Mouse (Mus musculus): ENCODE data around the gene Gosr2. TPM values are rescaled to one million over a fixed set of nuclear protein-coding genes. Genes with fewer than 3 reads are reported as not detected.

Gosr2 gene
- polyA plus RNA-seq, 1 experiment from 2014 or later = 96.4 TPM

GRCm38 (mm10) chr11:103661863-103662262 lies 35.8 kb downstream of the Gosr2 start:
- Histone ChIP-seq H3K4me2 (ENCODE audit: low read length) (no peak overlapping the region), H3K27ac (replicated peaks; ENCODE audit: low read depth, low read length) (no peak overlapping the region), H3K9ac (replicated peaks; ENCODE audit: low read length) (no peak overlapping the region), H3K4me3 (replicated peaks; ENCODE audit: low read depth, low read length) (no peak overlapping the region), H3K9me3 (ENCODE audit: control insufficient read depth, low read length) (no peaks in the 10 kb centered on the region), H3K36me3 (ENCODE audit: control insufficient read depth, insufficient read depth, low read length) (no peaks in the 10 kb centered on the region), H3K27me3 (ENCODE audit: control insufficient read depth, insufficient read depth, low read length) (0 out of 2 replicates have a peak, but pooled peaks cover 4% of the 10 kb centered on the region), H3K4me1 (ENCODE audit: control insufficient read depth, insufficient read depth, low read length) (peaks cover 17% of the 10 kb centered on the region)
- no peak for ATAC-seq (ENCODE audit: low FRiP score, low TSS enrichment)
- no peak for DNase-seq
- 65% methylated on average over 4 of the region's 4 CpGs for WGBS

- H3K36me3 ChIP-seq (ENCODE audit: control insufficient read depth, insufficient read depth, low read length) = no peaks in the 10 kb centered on the region
- WGBS = 76% methylated on average over 7 of the region's 7 CpGs
- DNase-seq = peak; percentile 40
- H3K9me3 ChIP-seq (ENCODE audit: control insufficient read depth, low read length) = no peaks in the 10 kb centered on the region
- no peak overlapping the region for H3K4me2 ChIP-seq (ENCODE audit: low read length)
- ATAC-seq (ENCODE audit: low FRiP score, low TSS enrichment) = no peak
- H3K9ac ChIP-seq (replicated peaks; ENCODE audit: low read length) = no peak overlapping the region
- no peaks in the 10 kb centered on the region for H3K4me1 ChIP-seq (ENCODE audit: control insufficient read depth, insufficient read depth, low read length)
- peaks cover 5% of the 10 kb centered on the region; the same call in 1 of the 2 replicates for H3K27me3 ChIP-seq (ENCODE audit: control insufficient read depth, insufficient read depth, low read length)
- H3K27ac ChIP-seq (replicated peaks; ENCODE audit: low read depth, low read length) = no peak overlapping the region
- no peak overlapping the region for H3K4me3 ChIP-seq (replicated peaks; ENCODE audit: low read depth, low read length)
These were observed 39.5 kb downstream of the Gosr2 start for GRCm38 (mm10) chr11:103658189-103658588.

- no peaks in the 10 kb centered on the region for H3K9me3 ChIP-seq (ENCODE audit: control insufficient read depth, low read length)
- no peaks in the 10 kb centered on the region for H3K4me1 ChIP-seq (ENCODE audit: control insufficient read depth, insufficient read depth, low read length)
- ATAC-seq (ENCODE audit: low FRiP score, low TSS enrichment) (no peak), DNase-seq (peak; percentile 51)
- H3K27me3 ChIP-seq (ENCODE audit: control insufficient read depth, insufficient read depth, low read length) = peaks cover 18% of the 10 kb centered on the region
- H3K27ac ChIP-seq (replicated peaks; ENCODE audit: low read depth, low read length) = no peak overlapping the region
- WGBS = 13% methylated on average over 3 of the region's 3 CpGs
- H3K36me3 ChIP-seq (ENCODE audit: control insufficient read depth, insufficient read depth, low read length) = no peaks in the 10 kb centered on the region
- H3K9ac ChIP-seq (replicated peaks; ENCODE audit: low read length) = no peak overlapping the region
- H3K4me3 ChIP-seq (replicated peaks; ENCODE audit: low read depth, low read length) = no peak overlapping the region
- H3K4me2 ChIP-seq (ENCODE audit: low read length) = no peak overlapping the region
These were observed 41.2 kb downstream of the Gosr2 start for GRCm38 (mm10) chr11:103656520-103656919.

- peaks cover 49% of the 10 kb centered on the region for H3K27me3 ChIP-seq (ENCODE audit: control insufficient read depth, insufficient read depth, low read length)
- DNase-seq (no peak), ATAC-seq (ENCODE audit: low FRiP score, low TSS enrichment) (no peak)
- no peak overlapping the region for H3K4me2 ChIP-seq (ENCODE audit: low read length)
- H3K4me3 ChIP-seq (replicated peaks; ENCODE audit: low read depth, low read length) = no peak overlapping the region
- H3K9me3 ChIP-seq (ENCODE audit: control insufficient read depth, low read length) = no peaks in the 10 kb centered on the region
- H3K27ac ChIP-seq (replicated peaks; ENCODE audit: low read depth, low read length) = no peak overlapping the region
- no peak overlapping the region for H3K9ac ChIP-seq (replicated peaks; ENCODE audit: low read length)
- H3K36me3 ChIP-seq (ENCODE audit: control insufficient read depth, insufficient read depth, low read length) = no peaks in the 10 kb centered on the region
- peaks cover 7% of the 10 kb centered on the region; the same call in 1 of the 2 replicates for H3K4me1 ChIP-seq (ENCODE audit: control insufficient read depth, insufficient read depth, low read length)
- WGBS = 77% methylated on average over 10 of the region's 10 CpGs
These were observed 44.2 kb downstream of the Gosr2 start for GRCm38 (mm10) chr11:103653359-103653965.

GRCm38 (mm10) chr11:103651426-103651825 lies 46.3 kb downstream of the Gosr2 start:
- WGBS = 81% methylated on average over 6 of the region's 6 CpGs
- Histone ChIP-seq H3K9ac (replicated peaks; ENCODE audit: low read length) (no peak overlapping the region), H3K9me3 (ENCODE audit: control insufficient read depth, low read length) (no peaks in the 10 kb centered on the region), H3K27me3 (ENCODE audit: control insufficient read depth, insufficient read depth, low read length) (peaks cover 52% of the 10 kb centered on the region), H3K27ac (replicated peaks; ENCODE audit: low read depth, low read length) (no peak overlapping the region), H3K36me3 (ENCODE audit: control insufficient read depth, insufficient read depth, low read length) (no peaks in the 10 kb centered on the region), H3K4me2 (ENCODE audit: low read length) (no peak overlapping the region), H3K4me3 (replicated peaks; ENCODE audit: low read depth, low read length) (no peak overlapping the region), H3K4me1 (ENCODE audit: control insufficient read depth, insufficient read depth, low read length) (peaks cover 7% of the 10 kb centered on the region; the same call in 1 of the 2 replicates)
- ATAC-seq (ENCODE audit: low FRiP score, low TSS enrichment) (no peak), DNase-seq (no peak)

GRCm38 (mm10) chr11:103649983-103650493 lies 47.7 kb downstream of the Gosr2 start:
- WGBS = under 1% methylated on average over 37 of the region's 37 CpGs
- Histone ChIP-seq H3K27me3 (ENCODE audit: control insufficient read depth, insufficient read depth, low read length) (peaks cover 52% of the 10 kb centered on the region), H3K4me3 (replicated peaks; ENCODE audit: low read depth, low read length) (peak overlapping the region; percentile 34), H3K27ac (replicated peaks; ENCODE audit: low read depth, low read length) (no peak overlapping the region), H3K9me3 (ENCODE audit: control insufficient read depth, low read length) (no peaks in the 10 kb centered on the region), H3K9ac (replicated peaks; ENCODE audit: low read length) (no peak overlapping the region; the same call in 1 of the 2 replicates), H3K36me3 (ENCODE audit: control insufficient read depth, insufficient read depth, low read length) (no peaks in the 10 kb centered on the region), H3K4me2 (ENCODE audit: low read length) (peak overlapping the region; percentile 63), H3K4me1 (ENCODE audit: control insufficient read depth, insufficient read depth, low read length) (peaks cover 7% of the 10 kb centered on the region; the same call in 1 of the 2 replicates)
- ATAC-seq (ENCODE audit: low FRiP score, low TSS enrichment) = no peak
- peak; percentile 42 for DNase-seq

GRCm38 (mm10) chr11:103649301-103649982 lies 48.3 kb downstream of the Gosr2 start, which contains the start of gene Rprml:
Gene Rprml (plus strand): TSS chr11:103649570.
- ATAC-seq (ENCODE audit: low FRiP score, low TSS enrichment) (no peak), DNase-seq (peak; percentile 49)
- Histone ChIP-seq H3K9me3 (ENCODE audit: control insufficient read depth, low read length) (no peaks in the 10 kb centered on the region), H3K27ac (replicated peaks; ENCODE audit: low read depth, low read length) (no peak within 1 kb of the TSS), H3K27me3 (ENCODE audit: control insufficient read depth, insufficient read depth, low read length) (peaks cover 52% of the 10 kb centered on the region), H3K4me3 (replicated peaks; ENCODE audit: low read depth, low read length) (peak within 1 kb of the TSS; percentile 34), H3K4me2 (ENCODE audit: low read length) (peak within 1 kb of the TSS; percentile 63), H3K36me3 (ENCODE audit: control insufficient read depth, insufficient read depth, low read length) (no peaks in the 10 kb centered on the region), H3K9ac (replicated peaks; ENCODE audit: low read length) (no peak within 1 kb of the TSS; the same call in 1 of the 2 replicates), H3K4me1 (ENCODE audit: control insufficient read depth, insufficient read depth, low read length) (peaks cover 7% of the 10 kb centered on the region; the same call in 1 of the 2 replicates)
- WGBS = under 1% methylated on average over 70 of the region's 71 CpGs

GRCm38 (mm10) chr11:103648656-103649055 lies 49.0 kb downstream of the Gosr2 start:
- Histone ChIP-seq H3K4me2 (ENCODE audit: low read length) (no peak overlapping the region), H3K9ac (replicated peaks; ENCODE audit: low read length) (no peak overlapping the region), H3K27me3 (ENCODE audit: control insufficient read depth, insufficient read depth, low read length) (peaks cover 52% of the 10 kb centered on the region), H3K27ac (replicated peaks; ENCODE audit: low read depth, low read length) (no peak overlapping the region), H3K4me1 (ENCODE audit: control insufficient read depth, insufficient read depth, low read length) (peaks cover 7% of the 10 kb centered on the region; the same call in 1 of the 2 replicates), H3K36me3 (ENCODE audit: control insufficient read depth, insufficient read depth, low read length) (no peaks in the 10 kb centered on the region), H3K4me3 (replicated peaks; ENCODE audit: low read depth, low read length) (no peak overlapping the region), H3K9me3 (ENCODE audit: control insufficient read depth, low read length) (no peaks in the 10 kb centered on the region)
- DNase-seq (no peak), ATAC-seq (ENCODE audit: low FRiP score, low TSS enrichment) (no peak)
- WGBS = 17% methylated on average over 7 of the region's 7 CpGs

Measured in midbrain, embryonic 14.5 days (tissue).